Comparison of ENCODE assay signal across 19 mouse cellular contexts in the genomic region with DNA sequence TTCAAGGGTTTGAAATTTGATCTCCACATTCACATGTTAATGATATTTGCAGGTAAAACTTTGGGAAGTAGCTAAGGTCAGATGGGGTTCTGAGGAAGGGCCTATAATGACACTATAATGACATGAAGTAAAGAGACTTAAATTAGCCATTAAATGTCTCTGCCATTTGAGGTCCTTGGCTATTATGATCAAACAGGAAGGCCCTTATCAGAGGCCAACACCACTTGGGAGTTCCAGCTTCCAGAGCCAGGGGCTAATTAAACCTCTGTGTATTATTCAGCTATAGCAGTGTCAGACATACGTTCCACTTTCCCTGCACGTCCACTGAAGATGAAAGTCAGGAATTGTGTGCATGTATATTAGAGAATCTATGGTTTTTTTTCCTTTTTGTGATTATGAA. TPM values are rescaled to one million over a fixed set of nuclear protein-coding genes. Genes with fewer than 3 reads are reported as not detected.
A peak's percentile ranks its signal among the peaks of the same experiment; 100 is the strongest.
DNase-seq lines count a peak whose midpoint lies in the region; TF ChIP-seq lines count a peak whose summit lies in the region.
"Had no signal": no experiment of that assay in that cellular context is flagged by ENCODE, and none has a peak within 500 bp of the region (broad histone marks: within the 10 kb centered on the region; RNA-seq: fewer than 3 reads in every experiment).

No protein-coding gene starts in this region.

- no peaks in the 10 kb centered on the region for H3K36me3 ChIP-seq in heart, adult 2 months (ENCODE audit: control insufficient read depth, insufficient read depth, low read length)
- no peaks in the 10 kb centered on the region for H3K36me3 ChIP-seq in heart, embryonic 10.5 days
- H3K36me3 ChIP-seq: embryonic facial prominence, embryonic 10.5 days; embryonic facial prominence, embryonic 12.5 days; forebrain, embryonic 15.5 days had no signal

- peak overlapping the region; percentile 66 for H3K27ac ChIP-seq in heart, adult 2 months
- H3K27ac ChIP-seq in heart, embryonic 10.5 days: no peak overlapping the region
- H3K27ac ChIP-seq: embryonic facial prominence, embryonic 10.5 days; embryonic facial prominence, embryonic 12.5 days; forebrain, embryonic 13.5 days; forebrain, embryonic 15.5 days had no signal

- TF ChIP-seq EP300 in heart, adult 2 months (IDR thresholded peaks at IDR 0.05; ENCODE audit: insufficient read depth, low read depth, low read length): no peak

- no peak for TF ChIP-seq POLR2A in heart, adult 2 months (IDR thresholded peaks at IDR 0.05; ENCODE audit: insufficient read depth, low read depth, low read length)
- no peak for TF ChIP-seq POLR2A in brain, embryonic 14.5 days (IDR thresholded peaks at IDR 0.05; ENCODE audit: borderline replicate concordance, extremely low read depth, insufficient read depth, insufficient read length, poor library complexity, severe bottlenecking)

- TF ChIP-seq CTCF in heart, adult 2 months (IDR thresholded peaks at IDR 0.05): no peak
- TF ChIP-seq CTCF in brain, embryonic 14.5 days (IDR thresholded peaks at IDR 0.05; ENCODE audit: borderline replicate concordance, extremely low read depth, insufficient read depth, insufficient read length): no peak

- no peak overlapping the region for H3K4me3 ChIP-seq in heart, adult 2 months
- no peak overlapping the region for H3K4me3 ChIP-seq in heart, embryonic 10.5 days
- H3K4me3 ChIP-seq: embryonic facial prominence, embryonic 10.5 days; embryonic facial prominence, embryonic 12.5 days; forebrain, embryonic 13.5 days; forebrain, embryonic 15.5 days had no signal

- 27% methylated on average over 2 of the region's 2 CpGs for WGBS in heart, adult 2 months
- WGBS in heart, embryonic 10.5 days: 74% methylated on average over 2 of the region's 2 CpGs

- no peaks in the 10 kb centered on the region for H3K9me3 ChIP-seq in heart, embryonic 10.5 days
- H3K9me3 ChIP-seq: embryonic facial prominence, embryonic 10.5 days; embryonic facial prominence, embryonic 12.5 days; forebrain, embryonic 13.5 days; forebrain, embryonic 15.5 days had no signal

- peak; percentile 94 for DNase-seq in heart, adult 11 months
- no peak for DNase-seq in heart, postnatal 36 days
- DNase-seq in heart, adult 2 months: no peak
- DNase-seq in heart, postnatal 25 days (ENCODE audit: low spot score): no peak
- DNase-seq in heart, adult 9 months (ENCODE audit: low spot score in 2 of 2): peak; percentile 29 to 62
- no peak for DNase-seq in heart, embryonic 10.5 days (ENCODE audit: low spot score)
- peak; percentile 7 for DNase-seq in brain, embryonic 14.5 days (ENCODE audit: low read depth)
- no peak for DNase-seq in Muller cell, postnatal 12 days (ENCODE audit: inconsistent ontology term)
- DNase-seq: adrenal gland, postnatal 25 days; cerebellum, adult 11-12 months; cerebellum, adult 2 months; cerebellum, adult 9-10 months; cerebellum, postnatal 10 days; cerebellum, postnatal 25 days; forebrain, postnatal 0 days had no signal

- no peaks in the 10 kb centered on the region for H3K27me3 ChIP-seq in heart, adult 2 months (ENCODE audit: control insufficient read depth, insufficient read depth, low read length)
- no peaks in the 10 kb centered on the region for H3K27me3 ChIP-seq in heart, embryonic 10.5 days (ENCODE audit: insufficient read depth, poor library complexity, severe bottlenecking)
- H3K27me3 ChIP-seq: embryonic facial prominence, embryonic 12.5 days; forebrain, embryonic 13.5 days; forebrain, embryonic 15.5 days had no signal

- no peak overlapping the region for H3K9ac ChIP-seq in heart, adult 2 months (ENCODE audit: low read depth, low read length)
- H3K9ac ChIP-seq: embryonic facial prominence, embryonic 12.5 days; forebrain, embryonic 13.5 days; forebrain, embryonic 15.5 days; forebrain, postnatal 0 days had no signal

- H3K79me2 ChIP-seq in heart, adult 2 months (replicated peaks; ENCODE audit: control insufficient read depth, insufficient read depth, low read length): no peaks in the 10 kb centered on the region

- H3K4me1 ChIP-seq in heart, adult 2 months (ENCODE audit: control insufficient read depth, insufficient read depth, low read length): peaks cover 12% of the 10 kb centered on the region
- peaks cover 17% of the 10 kb centered on the region for H3K4me1 ChIP-seq in heart, embryonic 10.5 days
- H3K4me1 ChIP-seq: forebrain, embryonic 15.5 days had no signal

- intact Hi-C loops in heart, postnatal 36 days (cut with DNase I): loop anchor here (2.0 kb wide), 1 partner anchor 96 kb away; no protein-coding TSS in a partner anchor
- intact Hi-C loops in heart, adult 2 months (cut with DNase I): loop anchor here (2.0 kb wide), 1 partner anchor 96 kb away; no protein-coding TSS in a partner anchor
- intact Hi-C loops in heart, postnatal 25 days (cut with DNase I): loop anchor here (2.0 kb wide), 1 partner anchor 26 kb away; the partner anchor contains the start of gene Dgkd

RNA-seq across cellular contexts. Expression of gene Sag, which starts 23.0 kb away (rescaled TPM):
- total RNA-seq in heart, postnatal 36 days (2021): under 1 TPM; 0.19 to 0.44 TPM
- total RNA-seq in heart, adult 2 months (2021): under 1 TPM; 0.16 to 0.43 TPM
- polyA plus RNA-seq in heart, adult 2 months (2012; rRNA removed): 0.47 and 0.57 TPM in 2 replicates
- total RNA-seq in heart, postnatal 25 days (2021): under 1 TPM; 0.20 to 0.39 TPM
- 1.9 and 2.0 TPM in 2 replicates for polyA plus RNA-seq in heart, embryonic 10.5 days (2016; fragmentation: Nextera tagmentation; extraction: Ambion mirVana)
- 0.83 and 0.90 TPM in 2 replicates for polyA plus RNA-seq in brain, embryonic 14.5 days (2012; rRNA removed)

RNA-seq across cellular contexts. Expression of gene Dgkd, which starts 26.6 kb away (rescaled TPM):
- 10 to 100 TPM; 51.1 to 56.3 TPM for total RNA-seq in heart, postnatal 36 days (2021)
- total RNA-seq in heart, adult 2 months (2021): 10 to 100 TPM; 40.8 to 47.3 TPM
- 23.5 and 34.7 TPM in 2 replicates for polyA plus RNA-seq in heart, adult 2 months (2012; rRNA removed)
- 10 to 100 TPM; 56.5 to 56.7 TPM for total RNA-seq in heart, postnatal 25 days (2021)
- polyA plus RNA-seq in heart, embryonic 10.5 days (2016; fragmentation: Nextera tagmentation; extraction: Ambion mirVana): 26.6 and 31.6 TPM in 2 replicates
- 52.9 and 54.6 TPM in 2 replicates for polyA plus RNA-seq in brain, embryonic 14.5 days (2012; rRNA removed)

Comparison
In these comparisons a context has a peak if more than half of its experiments do, and no peak if none do; other contexts are left out.
1. DNase-seq: peak in heart, adult 11 months (single experiment), heart, adult 9 months (2 of 2) and brain, embryonic 14.5 days (single experiment); none in heart, postnatal 36 days (0 of 2), heart, adult 2 months (0 of 2), heart, postnatal 25 days (single experiment), heart, embryonic 10.5 days (single experiment) and Muller cell, postnatal 12 days (single experiment).